Mouse (Mus musculus): ENCODE measurements around the gene Ift46.

GRCm38 (mm10) chr9:44807141-44807540 lies 39.4 kb downstream of the Ift46 start:
- TF ChIP-seq CTCF (IDR thresholded peaks at IDR 0.05; ENCODE audit: insufficient read depth, low read length) (no peak), POLR2A (IDR thresholded peaks at IDR 0.05; ENCODE audit: borderline replicate concordance, extremely low read depth, low read depth, low read length) (no peak)

All from lung, adult 2 months (tissue).